Mouse (Mus musculus): Measurements from ENCODE around the gene Wars. TPM values are rescaled to one million over a fixed set of nuclear protein-coding genes. Genes with fewer than 3 reads are reported as not detected.

Wars gene
- polyA plus RNA-seq, 1 experiment from 2014 or later: 39.6 TPM

DNA sequence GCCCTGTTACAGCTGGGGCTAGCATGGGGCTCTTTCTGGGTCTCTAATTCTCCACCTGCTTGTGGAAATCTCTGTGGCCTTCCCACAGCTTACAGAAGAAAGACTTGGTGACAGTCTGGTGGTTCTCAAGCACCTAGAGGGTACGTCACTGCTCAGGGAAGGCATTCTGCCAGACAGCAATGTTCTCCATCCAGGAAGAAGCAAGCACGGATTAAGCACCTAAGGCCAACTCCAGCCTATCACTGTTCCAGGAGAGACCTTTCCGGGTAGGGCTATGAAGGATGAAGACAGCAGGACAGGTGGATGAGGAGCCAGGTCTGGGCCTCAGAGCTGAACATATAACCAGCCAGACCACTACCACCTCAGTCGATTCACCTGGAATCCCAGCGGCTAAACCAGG is 59.2 kb downstream of the Wars start:
- peak overlapping the region; percentile 73 for H3K9ac ChIP-seq
- peaks cover 39% of the 10 kb centered on the region for H3K4me1 ChIP-seq (replicated peaks)
- H3K4me2 ChIP-seq: peak overlapping the region; percentile 96
- peak overlapping the region; percentile 68 for H3K4me3 ChIP-seq (replicated peaks)
- no peaks in the 10 kb centered on the region for H3K36me3 ChIP-seq
- no peak for ATAC-seq (ENCODE audit: low read depth)
- no peaks in the 10 kb centered on the region for H3K9me3 ChIP-seq (replicated peaks)
- no peak for DNase-seq
- H3K27ac ChIP-seq: no peak overlapping the region
- WGBS (ENCODE audit: insufficient replicate concordance): 48% methylated on average over 5 of the region's 5 CpGs
- H3K27me3 ChIP-seq: no peaks in the 10 kb centered on the region

DNA sequence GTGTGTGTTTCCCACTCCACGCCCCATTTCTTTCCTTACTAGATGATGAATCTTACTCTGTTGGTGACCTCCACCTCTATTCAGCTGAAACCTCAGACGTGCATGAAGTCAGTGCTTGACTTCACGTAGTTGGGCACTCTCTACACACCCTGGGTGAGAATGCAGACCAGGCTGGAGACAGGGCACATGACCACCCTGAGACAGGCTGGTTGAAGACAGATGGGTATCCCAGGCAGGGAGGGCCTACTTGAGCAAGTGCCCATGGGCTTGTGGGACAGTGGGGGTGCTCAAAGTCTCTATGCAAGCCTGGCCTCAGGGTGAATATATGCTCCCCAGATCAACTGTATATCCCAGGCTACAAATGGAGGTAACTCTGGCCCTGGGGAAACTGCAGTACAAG is 59.6 kb downstream of the Wars start:
- ATAC-seq (ENCODE audit: low read depth) (no peak), DNase-seq (no peak)
- Histone ChIP-seq H3K9me3 (replicated peaks) (no peaks in the 10 kb centered on the region), H3K4me1 (replicated peaks) (peaks cover 39% of the 10 kb centered on the region), H3K36me3 (no peaks in the 10 kb centered on the region), H3K9ac (no peak overlapping the region), H3K4me3 (replicated peaks) (no peak overlapping the region), H3K27me3 (no peaks in the 10 kb centered on the region), H3K4me2 (peak overlapping the region; percentile 96; the same call in 1 of the 2 replicates), H3K27ac (no peak overlapping the region)
- WGBS (ENCODE audit: insufficient replicate concordance): 74% methylated on average over 3 of the region's 3 CpGs

DNA sequence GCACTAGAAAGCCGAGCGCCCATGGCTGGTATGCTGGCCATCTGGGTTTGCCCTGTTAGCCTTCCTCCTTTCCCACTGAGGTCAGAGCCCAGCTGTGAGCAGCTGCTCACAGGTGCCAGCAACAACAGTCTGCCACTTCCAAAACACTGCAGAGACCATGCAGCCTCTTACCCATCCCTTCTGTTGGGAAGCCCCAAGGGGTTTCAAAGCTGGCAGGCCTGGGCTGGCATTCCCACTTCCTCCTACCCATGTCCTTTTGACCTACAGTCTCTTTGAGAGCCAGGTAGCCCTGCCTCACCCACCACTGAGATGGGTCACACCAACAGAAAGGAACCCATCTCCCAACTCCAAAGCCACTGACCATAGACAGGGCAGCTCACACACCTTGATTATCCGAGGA is 60.6 kb downstream of the Wars start:
- H3K9me3 ChIP-seq (replicated peaks): no peaks in the 10 kb centered on the region
- no peak overlapping the region for H3K4me2 ChIP-seq
- DNase-seq (no peak), ATAC-seq (ENCODE audit: low read depth) (no peak)
- no peak overlapping the region for H3K27ac ChIP-seq
- peaks cover 37% of the 10 kb centered on the region for H3K4me1 ChIP-seq (replicated peaks)
- no peak overlapping the region for H3K4me3 ChIP-seq (replicated peaks)
- peaks cover 2% of the 10 kb centered on the region for H3K36me3 ChIP-seq
- 78% methylated on average over 3 of the region's 3 CpGs for WGBS (ENCODE audit: insufficient replicate concordance)
- no peaks in the 10 kb centered on the region for H3K27me3 ChIP-seq
- H3K9ac ChIP-seq: no peak overlapping the region

DNA sequence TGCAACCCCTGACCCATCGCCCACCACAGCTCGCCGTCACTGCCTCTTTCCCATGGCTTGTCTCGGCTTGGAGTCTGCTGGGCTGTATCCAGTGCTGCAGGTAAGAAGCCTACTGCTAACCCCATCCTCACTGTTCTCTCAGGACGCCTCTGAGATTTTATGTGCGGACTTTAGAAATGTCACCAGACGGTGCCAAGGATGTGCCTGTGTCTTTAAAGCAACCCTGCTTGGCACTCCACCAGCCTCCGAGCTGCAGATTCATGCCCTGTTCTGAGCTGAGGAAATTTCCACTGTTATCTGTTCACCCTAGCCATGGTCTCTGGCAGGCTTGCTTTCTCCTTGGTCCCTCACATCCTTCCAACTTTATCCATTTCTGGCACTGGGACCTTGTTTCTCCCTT is 61.1 kb downstream of the Wars start:
- WGBS (ENCODE audit: insufficient replicate concordance): 83% methylated on average over 8 of the region's 8 CpGs
- Histone ChIP-seq H3K9me3 (replicated peaks) (no peaks in the 10 kb centered on the region; the same call in 1 of the 2 replicates), H3K4me2 (no peak overlapping the region), H3K27ac (no peak overlapping the region), H3K4me1 (replicated peaks) (peaks cover 32% of the 10 kb centered on the region), H3K4me3 (replicated peaks) (no peak overlapping the region), H3K36me3 (peaks cover 7% of the 10 kb centered on the region), H3K9ac (no peak overlapping the region), H3K27me3 (no peaks in the 10 kb centered on the region)
- no peak for ATAC-seq (ENCODE audit: low read depth)
- DNase-seq: no peak

DNA sequence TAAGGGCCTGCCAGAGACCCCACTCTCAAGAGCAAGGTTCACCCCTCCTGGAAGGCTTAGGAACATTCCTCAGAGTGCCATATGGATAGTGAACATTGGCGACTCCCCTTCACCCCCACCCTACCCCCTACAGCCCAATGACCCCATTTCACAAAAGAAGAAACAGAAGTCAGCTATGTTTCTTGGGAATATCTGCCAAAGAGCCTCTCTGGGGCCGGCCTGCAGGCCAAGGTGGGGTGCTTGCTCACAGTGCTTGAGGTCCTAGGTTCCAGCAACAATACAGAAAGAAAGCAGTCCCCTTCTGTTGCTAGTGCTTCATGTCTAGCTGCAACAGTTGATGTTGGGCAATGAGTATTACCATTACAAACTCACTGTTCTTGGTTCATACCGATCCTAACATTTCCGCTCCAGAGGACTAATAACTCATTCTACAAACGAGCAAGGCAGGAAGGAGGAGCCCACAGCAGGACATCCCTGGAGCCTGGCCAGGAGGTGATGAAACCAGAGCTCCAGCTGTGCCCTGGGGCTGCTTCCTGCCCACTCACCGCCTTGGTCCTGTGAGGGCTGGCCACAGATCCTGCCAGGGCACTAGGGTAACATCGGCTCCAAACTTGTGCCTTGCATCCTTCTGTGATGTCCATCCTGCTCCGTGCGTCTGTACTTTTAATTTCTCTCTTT is 61.9 kb downstream of the Wars start:
- Histone ChIP-seq H3K4me2 (no peak overlapping the region), H3K9ac (no peak overlapping the region), H3K36me3 (peaks cover 15% of the 10 kb centered on the region), H3K27me3 (no peaks in the 10 kb centered on the region), H3K4me1 (replicated peaks) (peaks cover 24% of the 10 kb centered on the region), H3K27ac (no peak overlapping the region), H3K4me3 (replicated peaks) (no peak overlapping the region), H3K9me3 (replicated peaks) (no peaks in the 10 kb centered on the region; the same call in 1 of the 2 replicates)
- 68% methylated on average over 9 of the region's 9 CpGs for WGBS (ENCODE audit: insufficient replicate concordance)
- no peak for DNase-seq
- ATAC-seq (ENCODE audit: low read depth): no peak

DNA sequence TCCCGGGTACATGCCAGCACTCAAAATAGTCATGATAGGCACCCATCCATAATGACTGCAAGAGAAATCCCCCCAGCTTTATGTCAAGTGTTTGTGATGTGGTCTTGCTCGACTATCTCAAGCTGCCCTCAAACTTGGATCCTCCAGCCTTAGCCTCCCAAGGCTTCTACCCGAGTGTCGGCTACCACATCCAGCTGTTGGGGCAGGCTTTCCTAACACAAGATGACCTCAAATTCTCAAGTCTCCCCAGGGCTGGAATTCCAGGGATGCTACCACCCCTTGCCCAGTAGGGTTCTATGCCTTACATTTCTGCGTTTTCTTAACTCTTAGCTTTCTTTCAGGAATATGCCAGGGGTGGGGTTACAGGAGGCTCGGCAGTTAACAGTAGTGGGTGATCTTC is 63.6 kb downstream of the Wars start:
- no peaks in the 10 kb centered on the region; the same call in 1 of the 2 replicates for H3K9me3 ChIP-seq (replicated peaks)
- no peak overlapping the region for H3K4me3 ChIP-seq (replicated peaks)
- H3K9ac ChIP-seq: no peak overlapping the region
- DNase-seq (no peak), ATAC-seq (ENCODE audit: low read depth) (no peak)
- H3K36me3 ChIP-seq: peaks cover 30% of the 10 kb centered on the region
- H3K27ac ChIP-seq: no peak overlapping the region
- peaks cover 10% of the 10 kb centered on the region for H3K4me1 ChIP-seq (replicated peaks)
- H3K4me2 ChIP-seq: no peak overlapping the region
- 76% methylated on average over 6 of the region's 6 CpGs for WGBS (ENCODE audit: insufficient replicate concordance)
- H3K27me3 ChIP-seq: no peaks in the 10 kb centered on the region

DNA sequence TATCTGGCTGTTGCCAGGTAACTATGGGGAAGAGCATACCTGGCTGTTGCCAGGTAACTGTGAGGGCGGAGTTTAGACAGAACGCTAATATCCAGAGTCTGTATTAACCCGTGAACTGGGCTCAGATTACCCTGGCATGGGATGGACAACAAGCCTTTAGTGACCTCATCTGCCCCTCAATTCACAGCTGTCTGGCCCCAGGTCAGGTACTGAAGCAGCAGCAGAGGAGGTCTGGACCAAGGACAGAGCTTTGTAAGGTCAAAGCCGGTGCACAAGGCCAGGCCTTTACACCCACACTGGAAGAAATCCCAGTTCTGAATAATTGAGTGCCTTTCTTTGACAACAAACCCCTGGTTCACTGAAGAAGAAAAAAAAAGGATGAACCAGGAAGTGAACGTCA is 64.3 kb downstream of the Wars start:
- 78% methylated on average over 5 of the region's 5 CpGs for WGBS (ENCODE audit: insufficient replicate concordance)

DNA sequence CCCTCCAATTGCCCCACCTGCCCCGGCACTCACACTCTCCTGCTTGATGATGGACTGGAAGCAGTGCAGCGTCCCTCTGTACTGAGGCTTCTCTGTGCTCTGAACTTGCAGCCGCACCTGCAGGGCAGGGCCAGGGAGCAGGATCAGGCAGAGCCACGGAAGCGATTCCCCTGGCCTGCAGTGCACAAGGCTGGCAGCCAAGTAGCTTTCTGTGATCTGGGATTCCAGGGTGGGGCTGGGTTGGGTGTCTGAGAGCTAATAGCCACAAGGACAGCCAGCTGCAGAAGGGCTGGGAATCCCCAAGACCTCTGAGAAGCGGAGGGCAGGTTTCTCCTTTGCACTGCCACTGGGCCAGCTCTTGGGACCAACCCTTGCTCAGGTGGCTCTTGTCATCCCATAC is 66.3 kb downstream of the Wars start:
- H3K4me1 ChIP-seq (replicated peaks): no peaks in the 10 kb centered on the region
- peaks cover 30% of the 10 kb centered on the region for H3K36me3 ChIP-seq
- H3K9me3 ChIP-seq (replicated peaks): no peaks in the 10 kb centered on the region; the same call in 1 of the 2 replicates
- DNase-seq: no peak
- no peak overlapping the region for H3K27ac ChIP-seq
- H3K4me2 ChIP-seq: no peak overlapping the region
- H3K4me3 ChIP-seq (replicated peaks): no peak overlapping the region
- WGBS (ENCODE audit: insufficient replicate concordance): 92% methylated on average over 6 of the region's 6 CpGs
- H3K9ac ChIP-seq: no peak overlapping the region
- no peaks in the 10 kb centered on the region for H3K27me3 ChIP-seq
- no peak for ATAC-seq (ENCODE audit: low read depth)

More for the DNA sequence above, 64.3 kb downstream of the Wars start:
- no peak overlapping the region for H3K4me2 ChIP-seq
- no peaks in the 10 kb centered on the region for H3K27me3 ChIP-seq
- peaks cover 3% of the 10 kb centered on the region for H3K4me1 ChIP-seq (replicated peaks)
- ATAC-seq (ENCODE audit: low read depth) (no peak), DNase-seq (no peak)
- H3K9ac ChIP-seq: no peak overlapping the region
- H3K27ac ChIP-seq: no peak overlapping the region
- H3K4me3 ChIP-seq (replicated peaks): no peak overlapping the region
- H3K9me3 ChIP-seq (replicated peaks): no peaks in the 10 kb centered on the region; the same call in 1 of the 2 replicates
- peaks cover 30% of the 10 kb centered on the region for H3K36me3 ChIP-seq

DNA sequence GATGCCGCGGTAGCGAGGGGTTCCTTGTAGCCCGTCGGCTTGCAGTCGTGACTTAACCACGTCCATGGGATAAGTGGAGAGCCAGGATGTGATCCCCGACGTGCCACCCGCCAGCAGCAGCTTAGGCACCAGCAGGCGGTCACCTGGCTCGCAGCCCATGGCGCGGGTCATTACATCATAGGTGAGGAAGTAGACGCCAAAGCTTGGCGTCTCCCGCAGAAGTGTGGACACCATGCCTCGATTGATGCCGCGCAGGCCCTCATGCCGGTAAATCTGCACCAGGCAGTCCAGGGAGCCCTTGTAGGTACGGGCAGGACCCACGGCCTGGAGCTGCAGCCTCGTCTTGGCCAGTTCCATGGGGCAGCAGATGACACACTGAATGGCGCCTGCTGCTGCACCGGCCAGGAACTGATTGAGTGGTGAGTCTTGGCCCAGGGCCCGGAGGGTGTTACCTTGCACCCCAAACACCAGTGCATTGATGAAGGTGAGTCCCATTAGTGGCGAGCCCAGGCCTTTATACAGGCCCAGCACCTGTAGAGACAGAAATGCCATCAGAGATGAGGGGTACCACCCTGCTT is 66.9 kb downstream of the Wars start:
- Histone ChIP-seq H3K4me2 (no peak overlapping the region), H3K4me3 (replicated peaks) (no peak overlapping the region), H3K9me3 (replicated peaks) (no peaks in the 10 kb centered on the region; the same call in 1 of the 2 replicates), H3K27ac (no peak overlapping the region), H3K9ac (no peak overlapping the region), H3K27me3 (no peaks in the 10 kb centered on the region), H3K4me1 (replicated peaks) (no peaks in the 10 kb centered on the region), H3K36me3 (peaks cover 30% of the 10 kb centered on the region)
- DNase-seq (no peak), ATAC-seq (ENCODE audit: low read depth) (no peak)
- 93% methylated on average over 28 of the region's 28 CpGs for WGBS (ENCODE audit: insufficient replicate concordance)

DNA sequence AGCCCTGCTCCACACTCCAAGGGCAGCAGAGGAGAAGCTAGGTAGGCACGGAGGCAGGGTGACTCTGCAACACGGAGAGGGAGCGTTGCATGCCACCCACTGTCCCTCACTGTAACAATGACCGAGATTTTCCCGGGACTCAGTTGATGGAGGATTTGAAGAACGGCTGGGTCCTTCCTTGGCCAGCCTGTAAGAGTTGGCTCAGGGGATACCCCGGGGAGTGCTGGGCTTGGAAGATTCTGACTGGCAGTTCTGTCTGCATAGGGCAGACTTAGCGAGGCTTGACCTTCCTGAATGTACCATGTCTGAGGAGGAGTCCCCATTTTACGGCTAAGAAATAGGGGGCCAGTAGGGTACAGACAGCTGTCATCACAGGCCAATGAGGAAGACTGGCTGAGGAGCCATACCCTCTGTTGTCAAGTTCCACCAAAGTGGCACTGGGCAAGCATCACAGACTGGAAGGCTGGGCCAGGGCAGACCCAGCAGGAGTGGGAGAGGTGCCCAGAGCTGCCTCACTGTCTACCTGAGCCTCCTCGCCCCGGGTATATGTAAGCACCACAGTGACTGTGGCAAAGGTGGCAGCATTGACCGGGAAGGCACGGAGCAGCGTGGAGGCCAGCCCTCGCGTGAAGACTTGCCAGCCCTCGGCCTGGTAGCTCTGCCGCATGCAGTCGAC is 67.6 kb downstream of the Wars start:
- DNase-seq (no peak), ATAC-seq (ENCODE audit: low read depth) (no peak)
- no peak overlapping the region for H3K4me3 ChIP-seq (replicated peaks)
- no peak overlapping the region for H3K9ac ChIP-seq
- no peaks in the 10 kb centered on the region; the same call in 1 of the 2 replicates for H3K9me3 ChIP-seq (replicated peaks)
- no peaks in the 10 kb centered on the region for H3K4me1 ChIP-seq (replicated peaks)
- 89% methylated on average over 19 of the region's 19 CpGs for WGBS (ENCODE audit: insufficient replicate concordance)
- H3K27ac ChIP-seq: no peak overlapping the region
- peaks cover 30% of the 10 kb centered on the region for H3K36me3 ChIP-seq
- H3K4me2 ChIP-seq: no peak overlapping the region
- no peaks in the 10 kb centered on the region for H3K27me3 ChIP-seq

DNA sequence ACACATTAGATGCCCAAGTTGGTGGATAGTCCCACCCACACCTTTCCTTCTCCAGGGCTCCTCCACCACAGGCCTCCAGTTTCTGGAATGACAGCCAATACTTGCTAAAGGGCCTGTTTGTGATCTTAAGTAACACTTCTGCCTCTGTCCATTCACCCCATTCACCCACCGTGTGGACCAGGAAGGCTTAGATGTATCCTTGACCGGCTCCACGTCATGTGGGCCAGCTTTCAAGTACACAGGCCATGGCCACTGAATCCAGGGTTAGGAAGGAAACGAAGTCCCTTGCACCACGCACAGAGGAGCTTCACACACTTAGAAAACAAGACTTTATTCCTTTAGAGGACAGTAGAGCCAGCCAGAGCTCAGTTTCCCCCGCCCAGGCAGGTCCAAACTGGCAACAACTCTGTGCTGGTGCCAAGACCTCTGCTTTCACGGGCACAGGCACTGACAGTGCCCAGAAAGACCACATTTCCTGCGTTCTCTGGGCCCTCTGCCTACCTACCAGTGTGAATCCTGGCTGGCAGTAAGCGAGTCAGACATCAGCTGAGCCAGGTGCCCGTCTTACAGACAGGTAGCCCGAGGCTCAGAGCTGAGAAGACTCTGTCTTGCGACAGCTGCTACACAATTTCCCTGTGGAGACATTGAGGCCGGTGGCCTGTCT is 68.3 kb downstream of the Wars start:
- H3K4me2 ChIP-seq: no peak overlapping the region
- no peak for DNase-seq
- no peak for ATAC-seq (ENCODE audit: low read depth)
- H3K9me3 ChIP-seq (replicated peaks): no peaks in the 10 kb centered on the region; the same call in 1 of the 2 replicates
- WGBS (ENCODE audit: insufficient replicate concordance): 89% methylated on average over 13 of the region's 13 CpGs
- H3K27me3 ChIP-seq: no peaks in the 10 kb centered on the region
- no peaks in the 10 kb centered on the region for H3K4me1 ChIP-seq (replicated peaks)
- no peak overlapping the region for H3K27ac ChIP-seq
- no peak overlapping the region for H3K4me3 ChIP-seq (replicated peaks)
- H3K36me3 ChIP-seq: peaks cover 30% of the 10 kb centered on the region
- no peak overlapping the region for H3K9ac ChIP-seq

Data from liver, embryonic 13.5 days (tissue).